Mouse (Mus musculus): ENCODE measurements around the gene Jade1. TPM values are rescaled to one million over a fixed set of nuclear protein-coding genes. Genes with fewer than 3 reads are reported as not detected.

Gene Jade1
- total RNA-seq, 1 experiment from 2014 or later: 40.3 TPM

GRCm38 (mm10) chr3:41604629-41605321 lies 49.2 kb downstream of the Jade1 start:
- peak; percentile 68 to 77 for ATAC-seq (replicated peaks in 1 of 2; ENCODE audit: insufficient read depth in 1 of 2, low FRiP score in 2 of 2, low TSS enrichment in 1 of 2, low read depth in 1 of 2, poor library complexity in 2 of 2, severe bottlenecking in 2 of 2)

- ATAC-seq (replicated peaks in 1 of 2; ENCODE audit: insufficient read depth in 1 of 2, low FRiP score in 2 of 2, low TSS enrichment in 1 of 2, low read depth in 1 of 2, poor library complexity in 2 of 2, severe bottlenecking in 2 of 2): no peak
Observed at GRCm38 (mm10) chr3:41605601-41606329, 50.2 kb downstream of the Jade1 start.

- ATAC-seq (replicated peaks in 1 of 2; ENCODE audit: insufficient read depth in 1 of 2, low FRiP score in 2 of 2, low TSS enrichment in 1 of 2, low read depth in 1 of 2, poor library complexity in 2 of 2, severe bottlenecking in 2 of 2): no peak
Observed at GRCm38 (mm10) chr3:41606330-41606664, 50.8 kb downstream of the Jade1 start.

- no peak for ATAC-seq (replicated peaks in 1 of 2; ENCODE audit: insufficient read depth in 1 of 2, low FRiP score in 2 of 2, low TSS enrichment in 1 of 2, low read depth in 1 of 2, poor library complexity in 2 of 2, severe bottlenecking in 2 of 2)
Observed at GRCm38 (mm10) chr3:41607050-41607449, 51.5 kb downstream of the Jade1 start.

- ATAC-seq (replicated peaks in 1 of 2; ENCODE audit: insufficient read depth in 1 of 2, low FRiP score in 2 of 2, low TSS enrichment in 1 of 2, low read depth in 1 of 2, poor library complexity in 2 of 2, severe bottlenecking in 2 of 2): no peak
Observed at GRCm38 (mm10) chr3:41607467-41607866, 51.9 kb downstream of the Jade1 start.

GRCm38 (mm10) chr3:41609071-41609470 lies 53.5 kb downstream of the Jade1 start:
- no peak for ATAC-seq (replicated peaks in 1 of 2; ENCODE audit: insufficient read depth in 1 of 2, low FRiP score in 2 of 2, low TSS enrichment in 1 of 2, low read depth in 1 of 2, poor library complexity in 2 of 2, severe bottlenecking in 2 of 2)

- no peak for ATAC-seq (replicated peaks in 1 of 2; ENCODE audit: insufficient read depth in 1 of 2, low FRiP score in 2 of 2, low TSS enrichment in 1 of 2, low read depth in 1 of 2, poor library complexity in 2 of 2, severe bottlenecking in 2 of 2)
Observed at GRCm38 (mm10) chr3:41612211-41612610, 56.7 kb downstream of the Jade1 start.

- ATAC-seq (replicated peaks in 1 of 2; ENCODE audit: insufficient read depth in 1 of 2, low FRiP score in 2 of 2, low TSS enrichment in 1 of 2, low read depth in 1 of 2, poor library complexity in 2 of 2, severe bottlenecking in 2 of 2): no peak
Observed at GRCm38 (mm10) chr3:41613706-41614105, 58.2 kb downstream of the Jade1 start.

- ATAC-seq (replicated peaks in 1 of 2; ENCODE audit: insufficient read depth in 1 of 2, low FRiP score in 2 of 2, low TSS enrichment in 1 of 2, low read depth in 1 of 2, poor library complexity in 2 of 2, severe bottlenecking in 2 of 2): no peak
Observed at GRCm38 (mm10) chr3:41614230-41614985, 58.9 kb downstream of the Jade1 start.

- ATAC-seq (replicated peaks in 1 of 2; ENCODE audit: insufficient read depth in 1 of 2, low FRiP score in 2 of 2, low TSS enrichment in 1 of 2, low read depth in 1 of 2, poor library complexity in 2 of 2, severe bottlenecking in 2 of 2): no peak
Observed at GRCm38 (mm10) chr3:41618036-41618435, 62.5 kb downstream of the Jade1 start.

- ATAC-seq (replicated peaks in 1 of 2; ENCODE audit: insufficient read depth in 1 of 2, low FRiP score in 2 of 2, low TSS enrichment in 1 of 2, low read depth in 1 of 2, poor library complexity in 2 of 2, severe bottlenecking in 2 of 2): peak in 1 of 2 experiments; percentile 29; a peak in 1 of 4 replicates
Observed at GRCm38 (mm10) chr3:41618488-41618887, 63.0 kb downstream of the Jade1 start.

- no peak for ATAC-seq (replicated peaks in 1 of 2; ENCODE audit: insufficient read depth in 1 of 2, low FRiP score in 2 of 2, low TSS enrichment in 1 of 2, low read depth in 1 of 2, poor library complexity in 2 of 2, severe bottlenecking in 2 of 2)
Observed at GRCm38 (mm10) chr3:41620971-41621370, 65.4 kb downstream of the Jade1 start.

GRCm38 (mm10) chr3:41655642-41656041 lies 100.1 kb downstream of the Jade1 start:
- ATAC-seq (replicated peaks in 1 of 2; ENCODE audit: insufficient read depth in 1 of 2, low FRiP score in 2 of 2, low TSS enrichment in 1 of 2, low read depth in 1 of 2, poor library complexity in 2 of 2, severe bottlenecking in 2 of 2): no peak

Other genes starting within 250 kb of the Jade1 start
- 24.8 and 26.0 TPM in 2 replicates for gene Sclt1, start 186.8 kb downstream of the Jade1 start, total RNA-seq (2017)
- gene D3Ertd751e, start 186.9 kb downstream of the Jade1 start, total RNA-seq (2017): 20.9 and 31.2 TPM in 2 replicates